Mouse (Mus musculus) bone marrow, adult 2 months (tissue): ENCODE measurements around the gene Esr2.

ENCODE experiments used
- CTCF ChIP-seq: fragments of 200-500 bp; IDR thresholded peaks from 2 replicates; pipeline ENCODE4 v1.5.1; 2011; ENCODE audit warnings: low read length, control low read depth; ENCODE audit not compliant: control insufficient read depth, insufficient read depth
- POLR2A ChIP-seq: fragments of 200-500 bp; IDR thresholded peaks from 2 replicates; pipeline ENCODE4 v1.6.1; 2011; ENCODE audit warnings: low read depth, mild to moderate bottlenecking, control low read depth, low read length, borderline replicate concordance; ENCODE audit not compliant: control insufficient read depth

GRCm38 (mm10) chr12:76179051-76179450, 2.0 kb upstream of the Esr2 start:
- TF ChIP-seq CTCF: no peak
- no peak for TF ChIP-seq POLR2A
